Mouse (Mus musculus): Measurements from ENCODE around the gene Slc1a5. TPM values are rescaled to one million over a fixed set of nuclear protein-coding genes. Genes with fewer than 3 reads are reported as not detected.

Gene Slc1a5
- polyA plus RNA-seq, 1 experiment, result 101 TPM

DNA sequence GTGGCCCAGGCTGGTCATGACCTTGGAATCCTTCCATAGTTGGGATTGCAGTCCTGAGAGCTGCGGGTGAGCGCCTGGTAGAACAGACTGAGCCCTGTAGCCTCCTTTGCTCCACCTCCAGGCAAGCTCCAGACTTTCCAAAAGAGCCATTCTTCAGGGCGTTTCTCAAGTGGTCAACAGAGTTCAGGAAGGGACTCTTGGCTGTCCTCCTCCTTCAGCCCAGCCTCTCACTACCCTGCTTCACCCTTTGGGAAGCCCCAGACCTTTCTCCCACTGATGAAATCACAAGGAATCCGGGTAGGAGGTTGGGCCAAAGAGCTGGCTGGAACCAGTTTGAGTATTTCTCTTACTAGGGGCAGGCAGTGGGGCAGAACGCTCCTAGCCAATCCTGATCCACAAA, 1.1 kb upstream of the Slc1a5 start:
- TF ChIP-seq EP300 (IDR thresholded peaks at IDR 0.05; ENCODE audit: insufficient read depth, low read depth, low read length) (no peak), CTCF (IDR thresholded peaks at IDR 0.05; ENCODE audit: low read depth, low read length) (no peak), POLR2A (IDR thresholded peaks at IDR 0.05; ENCODE audit: insufficient read depth, low read length) (no peak)
- Histone ChIP-seq H3K27ac (ENCODE audit: insufficient read depth, low read length) (peak overlapping the region; percentile 58), H3K4me1 (ENCODE audit: control insufficient read depth, insufficient read depth, low read length) (peaks cover 4% of the 10 kb centered on the region), H3K36me3 (ENCODE audit: control insufficient read depth, insufficient read depth, low read length, poor library complexity, severe bottlenecking) (no peaks in the 10 kb centered on the region), H3K9ac (ENCODE audit: low read depth, poor library complexity, severe bottlenecking) (no peak overlapping the region), H3K27me3 (ENCODE audit: control insufficient read depth, insufficient read depth, low read length, poor library complexity, severe bottlenecking) (no peaks in the 10 kb centered on the region), H3K4me3 (ENCODE audit: low read depth, low read length) (peak overlapping the region; percentile 3; the same call in 1 of the 2 replicates), H3K9me3 (replicated peaks; ENCODE audit: control insufficient read depth, insufficient read depth, low read length, poor library complexity, severe bottlenecking) (no peaks in the 10 kb centered on the region)

DNA sequence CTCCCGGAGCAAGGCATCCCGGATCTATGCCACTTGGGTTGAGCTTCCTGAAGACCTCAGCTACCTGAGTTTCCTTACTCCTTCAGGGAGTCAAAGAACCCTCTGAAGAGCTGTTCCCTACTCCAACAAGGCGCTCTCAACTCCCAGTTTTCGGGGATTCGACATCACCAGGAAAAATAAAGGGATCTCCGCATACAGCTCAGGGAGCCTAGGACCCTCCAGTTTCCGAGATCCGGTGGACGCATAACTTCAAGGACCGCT, 345 bp downstream of the Slc1a5 start:
- peaks cover 11% of the 10 kb centered on the region for H3K36me3 ChIP-seq (ENCODE audit: control insufficient read depth, insufficient read depth, low read length, poor library complexity, severe bottlenecking)
- H3K4me3 ChIP-seq (ENCODE audit: low read depth, low read length), result peak overlapping the region; percentile 99
- H3K27ac ChIP-seq (ENCODE audit: insufficient read depth, low read length), result peak overlapping the region; percentile 40
- H3K9me3 ChIP-seq (replicated peaks; ENCODE audit: control insufficient read depth, insufficient read depth, low read length, poor library complexity, severe bottlenecking), result no peaks in the 10 kb centered on the region
- peaks cover 6% of the 10 kb centered on the region for H3K4me1 ChIP-seq (ENCODE audit: control insufficient read depth, insufficient read depth, low read length)
- H3K27me3 ChIP-seq (ENCODE audit: control insufficient read depth, insufficient read depth, low read length, poor library complexity, severe bottlenecking), result no peaks in the 10 kb centered on the region
- H3K9ac ChIP-seq (ENCODE audit: low read depth, poor library complexity, severe bottlenecking), result peak overlapping the region; percentile 94
- TF ChIP-seq CTCF (IDR thresholded peaks at IDR 0.05; ENCODE audit: low read depth, low read length), result no peak
- TF ChIP-seq POLR2A (IDR thresholded peaks at IDR 0.05; ENCODE audit: insufficient read depth, low read length), result no peak
- no peak for TF ChIP-seq EP300 (IDR thresholded peaks at IDR 0.05; ENCODE audit: insufficient read depth, low read depth, low read length)

DNA sequence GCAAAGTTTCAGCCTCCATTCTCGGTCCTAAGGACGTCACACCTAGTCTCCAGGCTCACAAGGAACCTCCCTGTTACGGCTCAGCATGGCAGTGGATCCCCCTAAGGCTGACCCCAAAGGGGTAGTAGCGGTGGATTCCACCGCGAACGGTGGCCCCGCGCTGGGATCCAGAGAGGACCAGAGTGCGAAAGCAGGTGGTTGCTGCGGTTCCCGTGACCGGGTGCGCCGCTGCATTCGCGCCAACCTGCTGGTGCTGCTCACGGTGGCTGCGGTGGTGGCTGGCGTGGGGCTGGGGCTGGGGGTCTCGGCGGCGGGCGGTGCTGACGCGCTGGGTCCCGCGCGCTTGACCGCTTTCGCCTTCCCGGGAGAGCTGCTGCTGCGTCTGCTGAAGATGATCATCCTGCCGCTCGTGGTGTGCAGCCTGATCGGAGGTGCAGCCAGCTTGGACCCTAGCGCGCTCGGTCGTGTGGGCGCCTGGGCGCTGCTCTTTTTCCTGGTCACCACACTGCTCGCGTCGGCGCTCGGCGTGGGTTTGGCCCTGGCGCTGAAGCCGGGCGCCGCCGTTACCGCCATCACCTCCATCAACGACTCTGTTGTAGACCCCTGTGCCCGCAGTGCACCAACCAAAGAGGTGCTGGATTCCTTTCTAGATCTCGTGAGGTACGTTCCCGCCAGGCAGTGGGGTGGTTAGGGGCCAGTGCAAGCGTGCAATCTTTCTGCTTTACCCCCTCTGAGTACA, 845 bp downstream of the Slc1a5 start:
- no peak for TF ChIP-seq EP300 (IDR thresholded peaks at IDR 0.05; ENCODE audit: insufficient read depth, low read depth, low read length)
- TF ChIP-seq CTCF (IDR thresholded peaks at IDR 0.05; ENCODE audit: low read depth, low read length), result no peak
- no peak for TF ChIP-seq POLR2A (IDR thresholded peaks at IDR 0.05; ENCODE audit: insufficient read depth, low read length)
- H3K4me1 ChIP-seq (ENCODE audit: control insufficient read depth, insufficient read depth, low read length), result peaks cover 6% of the 10 kb centered on the region
- H3K9me3 ChIP-seq (replicated peaks; ENCODE audit: control insufficient read depth, insufficient read depth, low read length, poor library complexity, severe bottlenecking), result no peaks in the 10 kb centered on the region
- H3K9ac ChIP-seq (ENCODE audit: low read depth, poor library complexity, severe bottlenecking), result peak overlapping the region; percentile 94
- H3K27ac ChIP-seq (ENCODE audit: insufficient read depth, low read length), result peak overlapping the region; percentile 40
- H3K36me3 ChIP-seq (ENCODE audit: control insufficient read depth, insufficient read depth, low read length, poor library complexity, severe bottlenecking), result peaks cover 15% of the 10 kb centered on the region
- no peaks in the 10 kb centered on the region for H3K27me3 ChIP-seq (ENCODE audit: control insufficient read depth, insufficient read depth, low read length, poor library complexity, severe bottlenecking)
- H3K4me3 ChIP-seq (ENCODE audit: low read depth, low read length), result peak overlapping the region; percentile 99

DNA sequence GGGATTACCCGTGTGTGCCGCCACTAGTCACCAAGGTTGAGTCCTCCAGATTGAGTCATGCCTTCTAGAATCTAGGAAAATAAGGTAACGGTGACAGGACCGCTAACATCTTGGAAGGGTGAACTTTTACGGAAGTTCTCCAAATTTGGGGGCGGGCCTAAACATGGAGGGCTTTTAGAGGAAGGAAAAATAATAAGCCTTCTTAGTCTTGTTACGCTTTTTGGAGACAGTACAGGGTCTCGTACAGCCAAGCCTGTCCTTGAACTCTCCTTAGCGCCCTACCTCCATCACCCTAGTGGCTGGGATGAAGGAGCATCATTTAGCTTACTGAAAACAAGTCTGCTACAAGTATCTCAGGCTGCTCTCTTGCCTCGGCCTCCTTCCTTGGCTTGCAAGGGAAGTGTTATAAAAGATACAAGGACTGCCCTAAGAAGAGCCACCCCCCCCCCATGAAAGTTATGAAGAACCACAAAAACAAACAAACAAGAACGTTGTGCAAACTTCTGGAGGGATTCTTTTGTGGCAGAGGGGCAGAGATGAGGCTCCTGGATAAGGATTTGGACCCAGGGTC, 1.5 kb downstream of the Slc1a5 start:
- peak overlapping the region; percentile 94 for H3K9ac ChIP-seq (ENCODE audit: low read depth, poor library complexity, severe bottlenecking)
- no peak for TF ChIP-seq POLR2A (IDR thresholded peaks at IDR 0.05; ENCODE audit: insufficient read depth, low read length)
- TF ChIP-seq CTCF (IDR thresholded peaks at IDR 0.05; ENCODE audit: low read depth, low read length), result no peak
- TF ChIP-seq EP300 (IDR thresholded peaks at IDR 0.05; ENCODE audit: insufficient read depth, low read depth, low read length), result no peak
- H3K27me3 ChIP-seq (ENCODE audit: control insufficient read depth, insufficient read depth, low read length, poor library complexity, severe bottlenecking), result no peaks in the 10 kb centered on the region
- peaks cover 15% of the 10 kb centered on the region for H3K36me3 ChIP-seq (ENCODE audit: control insufficient read depth, insufficient read depth, low read length, poor library complexity, severe bottlenecking)
- H3K27ac ChIP-seq (ENCODE audit: insufficient read depth, low read length), result 0 out of 2 replicates have a peak overlapping the region, but pooled peaks have one; percentile 7
- H3K4me3 ChIP-seq (ENCODE audit: low read depth, low read length), result peak overlapping the region; percentile 99
- H3K4me1 ChIP-seq (ENCODE audit: control insufficient read depth, insufficient read depth, low read length), result peaks cover 6% of the 10 kb centered on the region
- no peaks in the 10 kb centered on the region for H3K9me3 ChIP-seq (replicated peaks; ENCODE audit: control insufficient read depth, insufficient read depth, low read length, poor library complexity, severe bottlenecking)

DNA sequence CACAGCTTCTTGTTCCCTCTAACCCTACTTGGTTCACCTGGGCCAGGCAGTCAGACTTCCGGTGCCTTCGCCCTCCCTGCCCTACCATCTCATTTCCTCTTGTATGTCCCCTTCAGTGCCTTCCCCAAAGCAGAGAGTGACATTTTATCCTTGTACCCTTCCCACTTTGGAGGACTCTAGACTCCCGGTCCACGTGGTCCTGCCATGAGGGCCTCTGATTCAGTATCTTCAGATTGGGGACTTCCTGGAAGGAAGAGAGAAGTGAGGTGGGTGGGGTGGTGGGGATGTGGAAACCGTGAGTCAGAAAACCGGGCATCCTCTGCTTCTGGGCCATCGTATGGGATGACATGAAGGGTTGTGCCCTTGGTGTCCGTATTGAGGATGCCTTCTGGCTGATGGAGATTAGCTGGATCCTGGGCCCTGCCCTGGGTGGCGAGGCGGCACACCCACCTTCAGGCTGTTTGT, 2.1 kb downstream of the Slc1a5 start:
- Histone ChIP-seq H3K4me1 (ENCODE audit: control insufficient read depth, insufficient read depth, low read length) (peaks cover 6% of the 10 kb centered on the region), H3K9ac (ENCODE audit: low read depth, poor library complexity, severe bottlenecking) (peak overlapping the region; percentile 94), H3K36me3 (ENCODE audit: control insufficient read depth, insufficient read depth, low read length, poor library complexity, severe bottlenecking) (peaks cover 18% of the 10 kb centered on the region), H3K9me3 (replicated peaks; ENCODE audit: control insufficient read depth, insufficient read depth, low read length, poor library complexity, severe bottlenecking) (no peaks in the 10 kb centered on the region), H3K4me3 (ENCODE audit: low read depth, low read length) (peak overlapping the region; percentile 99), H3K27me3 (ENCODE audit: control insufficient read depth, insufficient read depth, low read length, poor library complexity, severe bottlenecking) (no peaks in the 10 kb centered on the region), H3K27ac (ENCODE audit: insufficient read depth, low read length) (peak overlapping the region; percentile 55; the same call in 1 of the 2 replicates)
- no peak for TF ChIP-seq EP300 (IDR thresholded peaks at IDR 0.05; ENCODE audit: insufficient read depth, low read depth, low read length)

DNA sequence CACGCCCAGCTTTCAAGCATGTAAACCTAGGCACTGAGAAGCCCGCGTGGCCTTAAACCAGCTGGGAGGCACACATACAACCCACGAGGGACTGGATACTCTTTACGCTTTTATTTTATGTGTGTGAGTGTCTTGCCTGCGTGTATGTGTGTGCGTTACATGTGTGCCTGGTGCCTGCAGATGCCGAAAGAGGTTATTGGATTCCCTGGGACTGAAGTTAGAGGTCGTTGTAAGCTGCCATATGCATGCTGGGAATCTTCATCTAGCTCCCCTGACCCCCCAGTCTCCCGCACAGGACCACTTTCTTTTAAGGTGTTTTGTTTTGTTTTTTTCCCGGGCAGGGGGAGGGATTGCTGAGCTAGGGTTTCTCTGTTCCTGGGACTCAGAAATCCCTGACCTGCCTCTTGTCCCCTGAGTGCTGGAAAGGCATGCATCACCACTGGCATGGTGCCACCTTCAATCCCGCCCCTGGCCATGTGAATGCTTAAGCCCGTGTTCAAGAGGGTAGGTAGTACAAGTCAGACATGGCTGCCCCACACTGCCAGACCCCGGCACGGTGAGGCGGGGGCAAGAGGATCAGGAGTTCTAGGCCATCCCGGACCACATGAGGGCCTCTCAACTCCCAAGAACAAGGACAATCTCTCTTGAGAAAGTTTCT, 2.7 kb downstream of the Slc1a5 start:
- H3K36me3 ChIP-seq (ENCODE audit: control insufficient read depth, insufficient read depth, low read length, poor library complexity, severe bottlenecking), result peaks cover 22% of the 10 kb centered on the region
- peak overlapping the region; percentile 99 for H3K4me3 ChIP-seq (ENCODE audit: low read depth, low read length)
- H3K27me3 ChIP-seq (ENCODE audit: control insufficient read depth, insufficient read depth, low read length, poor library complexity, severe bottlenecking), result no peaks in the 10 kb centered on the region
- peaks cover 6% of the 10 kb centered on the region for H3K4me1 ChIP-seq (ENCODE audit: control insufficient read depth, insufficient read depth, low read length)
- H3K9me3 ChIP-seq (replicated peaks; ENCODE audit: control insufficient read depth, insufficient read depth, low read length, poor library complexity, severe bottlenecking), result no peaks in the 10 kb centered on the region
- peak overlapping the region; percentile 94 for H3K9ac ChIP-seq (ENCODE audit: low read depth, poor library complexity, severe bottlenecking)
- TF ChIP-seq EP300 (IDR thresholded peaks at IDR 0.05; ENCODE audit: insufficient read depth, low read depth, low read length) (no peak), CTCF (IDR thresholded peaks at IDR 0.05; ENCODE audit: low read depth, low read length) (no peak), POLR2A (IDR thresholded peaks at IDR 0.05; ENCODE audit: insufficient read depth, low read length) (no peak)
- peak overlapping the region; percentile 55 for H3K27ac ChIP-seq (ENCODE audit: insufficient read depth, low read length)
